Mouse (Mus musculus) urinary bladder, postnatal 25 days (tissue): ENCODE measurements around the gene Vasp.

Source experiments
- DNase-seq: peaks from one replicate; pipeline ENCODE4 v3.0.0; 2022; ENCODE audit warnings: low spot score

Vasp gene

DNA sequence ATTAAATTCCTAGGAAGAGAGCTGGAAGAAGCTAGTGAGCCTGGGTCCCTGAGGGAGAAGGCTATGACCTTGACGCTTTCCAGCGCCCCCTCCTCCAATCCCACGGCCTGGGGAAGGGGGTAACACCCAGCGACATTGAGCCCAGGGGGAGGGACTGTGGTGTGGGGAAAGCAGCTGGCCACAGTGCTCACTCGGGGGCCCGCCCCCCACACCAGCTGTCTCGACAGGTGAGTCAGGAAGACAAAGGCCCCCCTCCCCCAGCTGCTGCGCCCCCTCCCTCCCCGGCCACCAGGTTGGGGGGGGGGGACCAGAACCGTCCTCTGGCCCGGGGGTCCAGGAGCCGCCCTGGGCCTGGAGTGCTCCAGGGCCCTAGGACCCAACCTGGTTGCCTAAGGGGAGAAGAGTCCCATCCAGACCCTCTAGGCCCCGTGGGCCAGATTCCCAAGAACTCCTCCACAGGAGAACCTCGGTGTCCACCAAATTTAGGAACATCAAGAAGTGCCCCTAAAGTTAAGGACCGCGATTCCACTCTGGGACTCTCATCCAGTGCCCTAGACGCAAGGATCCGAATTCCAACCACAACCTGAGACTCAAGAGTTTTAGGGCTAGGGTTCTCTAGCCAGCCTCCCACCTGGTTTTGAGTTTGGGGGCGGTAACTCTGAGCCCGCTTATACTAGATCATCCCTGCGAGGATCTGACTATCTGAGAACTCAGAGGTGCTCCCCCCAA, 944 bp downstream of the Vasp start:
- no peak for DNase-seq

DNA sequence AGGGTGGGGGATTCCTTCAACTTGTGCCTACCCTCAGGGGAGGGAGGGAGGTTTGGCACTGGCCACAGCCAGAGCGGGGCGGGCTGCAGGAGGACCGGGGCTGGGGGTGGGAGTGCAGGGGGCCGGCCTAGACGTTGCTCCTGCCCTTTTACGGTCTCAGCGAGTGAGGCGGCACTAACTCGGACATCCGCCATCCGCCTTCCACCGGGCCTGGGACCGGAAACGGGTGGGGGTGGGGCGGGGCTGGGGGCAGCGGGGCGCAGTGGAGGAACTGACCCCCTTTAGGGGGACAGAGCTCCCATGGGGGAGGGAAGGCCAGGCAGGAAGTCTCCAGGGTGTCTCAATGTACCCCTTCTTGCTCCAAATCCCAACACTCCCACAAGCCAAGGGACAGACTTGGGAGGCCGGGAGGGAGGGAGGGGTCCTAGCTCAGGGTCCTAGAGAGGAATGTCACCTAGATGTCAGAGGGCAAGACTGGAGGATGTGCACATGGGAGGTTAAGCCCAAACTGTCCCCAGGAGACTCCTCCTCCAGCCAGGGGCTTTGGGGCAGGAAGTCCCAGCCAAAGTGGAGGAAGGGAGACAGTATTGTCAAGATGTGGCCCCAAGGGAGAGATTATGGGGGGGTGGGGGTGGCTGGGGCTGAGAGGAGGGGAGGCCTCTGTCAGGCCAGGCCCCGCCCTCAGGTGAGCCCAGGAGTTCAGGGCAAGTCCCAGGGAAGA, 1.7 kb downstream of the Vasp start:
- peak; percentile 29 for DNase-seq

DNA sequence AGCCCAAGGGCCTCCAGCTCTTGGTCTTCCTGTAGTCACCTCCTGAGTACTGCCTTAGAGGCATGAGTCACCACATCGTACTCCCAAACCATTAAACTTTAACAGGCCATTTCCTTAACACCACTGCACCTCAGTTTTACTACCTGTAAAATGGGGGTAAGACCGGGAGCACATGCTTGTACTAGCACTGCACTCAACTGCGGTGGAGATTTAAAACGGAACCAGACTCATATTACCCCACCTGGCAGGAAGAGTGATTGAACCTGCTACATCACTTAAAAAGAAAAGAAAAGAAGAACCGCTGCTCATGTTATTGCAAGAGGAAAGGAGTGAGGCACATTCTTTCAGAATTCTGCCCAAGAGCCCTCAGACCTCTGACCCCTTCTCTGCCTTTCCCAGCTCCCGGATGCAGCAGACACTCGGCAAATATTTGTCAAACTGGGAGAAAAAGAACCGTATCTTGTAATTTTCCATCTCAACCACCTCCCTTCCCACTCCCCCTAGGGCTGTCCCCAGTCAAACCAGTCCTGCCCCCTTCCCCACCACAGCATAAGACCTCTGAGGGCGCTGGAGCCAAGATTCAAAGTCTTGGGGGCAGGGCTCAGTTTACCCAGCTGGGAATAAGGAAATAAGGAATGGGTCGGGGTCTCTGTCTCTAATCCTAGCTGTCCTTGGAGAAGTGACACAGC, 2.5 kb downstream of the Vasp start:
- no peak for DNase-seq

DNA sequence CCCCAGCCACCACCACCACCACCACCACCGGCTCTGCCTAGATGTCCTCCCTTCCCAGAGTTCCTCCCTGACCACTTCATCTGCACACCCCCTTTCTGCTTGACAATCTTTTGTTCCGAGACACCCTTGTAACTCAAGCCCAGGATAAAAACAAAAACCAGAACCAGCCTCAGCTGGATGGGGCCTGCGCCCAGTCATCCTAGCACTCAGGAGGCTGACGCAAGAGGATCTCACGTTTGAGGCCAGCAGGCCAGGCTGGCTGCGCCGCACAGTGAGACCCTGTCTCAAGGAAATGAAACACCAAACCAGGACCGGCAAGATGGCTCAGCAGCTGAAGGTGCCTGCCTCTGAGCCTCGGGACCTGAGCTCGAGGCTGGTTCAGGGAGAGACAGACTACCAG, 4.6 kb downstream of the Vasp start:
- DNase-seq, result no peak

DNA sequence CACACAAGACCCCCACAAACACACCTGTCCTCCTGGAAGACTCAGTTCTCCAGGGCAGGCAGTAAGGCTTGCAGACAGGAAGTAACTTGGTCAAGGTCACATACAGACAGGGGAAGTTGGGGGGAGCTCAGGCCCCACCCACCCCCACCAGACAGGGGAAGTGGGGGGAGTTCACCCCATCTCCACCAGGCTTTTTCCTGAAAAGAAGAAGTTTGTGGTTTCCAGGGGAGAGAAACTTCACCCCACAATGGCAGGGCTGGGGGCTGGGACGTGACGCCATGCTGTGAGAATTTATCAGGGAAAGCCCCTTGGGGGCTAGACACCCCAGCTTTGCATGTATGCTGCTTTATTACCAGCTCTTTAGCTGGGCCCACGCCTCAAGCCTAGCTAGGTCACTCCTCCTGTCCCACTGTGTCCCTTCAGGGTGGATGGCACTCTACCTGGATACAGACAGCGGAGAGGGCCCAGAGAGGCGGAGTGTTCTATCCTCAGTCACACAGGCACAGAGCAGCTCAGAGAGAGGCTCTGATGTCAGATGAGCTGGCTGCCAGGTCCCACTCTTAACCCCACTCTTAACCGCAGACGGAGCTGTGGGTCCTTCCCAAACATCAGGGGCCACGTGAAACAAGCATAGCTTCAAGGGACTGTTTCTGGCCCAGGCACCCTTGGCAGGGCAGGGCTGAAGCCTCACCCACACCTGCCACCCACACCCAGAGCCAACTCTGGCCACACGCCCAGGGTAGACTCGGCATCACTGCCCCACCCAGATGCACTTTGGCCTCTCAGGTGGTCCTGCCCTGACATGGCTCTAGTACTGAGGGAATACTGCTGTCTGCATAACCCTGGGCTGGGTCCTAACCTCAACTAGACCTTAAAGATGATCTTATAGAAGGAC, 5.4 kb downstream of the Vasp start:
- DNase-seq, result no peak

DNA sequence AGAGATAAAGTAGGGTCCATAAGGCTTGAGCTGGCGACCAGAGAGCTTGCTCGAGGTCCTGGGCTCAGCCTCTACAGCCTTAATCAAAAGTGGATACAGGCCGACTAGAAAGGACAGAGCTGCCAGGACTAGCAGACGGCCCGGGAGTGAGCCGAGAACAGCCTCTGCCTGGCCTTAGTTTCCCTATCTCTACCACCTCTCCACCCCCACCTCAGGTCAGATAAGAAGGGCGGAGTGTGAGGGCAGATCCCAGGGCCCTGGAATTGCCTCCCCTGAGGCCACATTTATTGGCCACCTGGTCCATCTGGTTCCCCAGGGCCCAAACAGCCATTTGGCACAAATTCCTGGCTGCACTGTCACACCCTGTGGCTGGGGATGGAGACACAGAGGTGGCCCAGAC, 6.5 kb downstream of the Vasp start:
- DNase-seq, result no peak

DNA sequence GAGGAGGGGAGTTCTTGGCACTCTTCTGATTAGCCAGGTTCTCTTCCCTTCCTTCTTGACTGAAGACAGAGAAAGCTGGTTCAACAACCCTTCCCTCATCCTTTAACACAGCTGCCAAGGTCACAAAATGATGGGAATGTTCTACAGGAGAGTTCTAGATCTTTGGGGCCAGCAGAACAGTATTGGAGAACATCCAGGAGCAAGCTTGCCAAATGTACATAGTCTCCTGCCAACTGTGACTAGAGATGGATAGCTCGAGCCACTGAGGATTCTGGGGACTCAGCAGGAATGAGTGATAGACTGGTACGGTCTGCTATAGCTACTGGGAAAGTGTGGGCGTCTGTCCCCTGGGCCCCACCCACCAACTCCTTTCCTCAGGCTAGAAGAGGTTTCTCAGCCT, 13.3 kb downstream of the Vasp start:
- no peak for DNase-seq

DNA sequence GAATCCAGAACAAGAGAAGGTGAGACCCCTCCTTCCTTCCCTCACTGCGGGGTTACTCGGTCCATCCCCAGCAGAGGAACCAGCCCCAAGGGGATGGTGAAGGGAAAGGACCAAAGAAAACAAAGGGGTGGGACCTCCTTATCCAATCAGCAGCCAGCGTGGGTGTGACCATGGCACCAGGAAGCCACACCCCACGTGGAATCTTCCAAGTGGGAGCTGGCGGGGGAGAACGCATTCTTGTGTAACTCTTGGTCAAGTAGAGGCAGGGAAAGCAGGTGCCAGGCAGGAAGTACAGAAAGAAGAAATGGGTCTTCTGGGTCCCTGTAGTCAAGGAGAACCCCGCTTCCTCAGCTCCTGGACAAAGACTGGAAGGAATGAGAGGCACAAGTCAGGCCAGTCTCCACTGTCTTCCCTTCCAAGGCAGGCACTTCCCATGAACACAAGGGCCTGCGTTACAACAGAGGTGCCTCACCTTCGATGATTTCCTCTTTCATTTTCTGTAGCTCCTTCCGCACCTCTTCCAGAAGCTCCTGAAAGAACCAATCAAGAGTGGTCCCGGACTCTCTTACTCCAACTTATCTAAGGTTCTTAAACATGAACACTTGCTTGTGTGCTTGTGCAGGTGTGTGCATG, 14.1 kb downstream of the Vasp start:
- DNase-seq, result peak; percentile 47

DNA sequence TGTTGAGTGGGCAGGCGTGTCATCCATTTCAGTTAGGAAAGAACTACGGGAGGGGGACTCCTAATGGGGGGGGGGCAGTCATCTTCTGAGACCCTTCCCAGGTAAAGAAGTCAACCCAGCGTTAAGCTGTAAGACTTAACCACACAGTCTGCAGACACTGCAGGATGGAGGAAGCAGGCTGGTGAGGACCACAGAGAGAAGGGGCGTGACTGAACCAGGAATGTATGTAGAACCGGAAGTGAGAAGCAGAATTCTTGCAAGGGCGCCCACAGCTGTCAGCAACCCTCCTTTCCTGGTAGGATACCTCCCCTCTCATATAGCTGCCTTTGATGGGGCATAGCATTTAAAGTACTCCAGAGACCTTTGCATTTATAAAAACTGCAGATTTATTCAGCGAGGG, 15.1 kb downstream of the Vasp start:
- DNase-seq, result no peak

DNA sequence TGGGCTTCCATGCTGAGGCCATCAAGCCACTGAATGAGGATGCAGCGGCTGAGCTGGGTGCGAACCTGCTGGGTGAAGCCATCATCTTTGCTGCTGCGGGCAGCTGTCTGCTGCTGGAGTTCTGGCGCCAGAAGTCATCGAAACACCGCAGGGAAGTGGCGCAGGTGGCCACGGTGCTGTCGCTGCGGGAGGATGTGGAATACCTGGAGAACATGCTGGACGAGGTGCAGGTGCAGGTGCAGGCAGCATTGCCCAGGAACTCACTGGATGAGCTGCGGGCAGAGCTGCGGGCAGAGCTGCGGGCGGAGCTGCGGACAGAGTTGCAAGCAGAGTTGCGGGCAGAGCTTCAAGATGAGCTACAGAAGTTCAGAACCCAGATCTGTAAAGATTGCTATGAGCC, 16.2 kb downstream of the Vasp start:
- DNase-seq, result no peak

DNA sequence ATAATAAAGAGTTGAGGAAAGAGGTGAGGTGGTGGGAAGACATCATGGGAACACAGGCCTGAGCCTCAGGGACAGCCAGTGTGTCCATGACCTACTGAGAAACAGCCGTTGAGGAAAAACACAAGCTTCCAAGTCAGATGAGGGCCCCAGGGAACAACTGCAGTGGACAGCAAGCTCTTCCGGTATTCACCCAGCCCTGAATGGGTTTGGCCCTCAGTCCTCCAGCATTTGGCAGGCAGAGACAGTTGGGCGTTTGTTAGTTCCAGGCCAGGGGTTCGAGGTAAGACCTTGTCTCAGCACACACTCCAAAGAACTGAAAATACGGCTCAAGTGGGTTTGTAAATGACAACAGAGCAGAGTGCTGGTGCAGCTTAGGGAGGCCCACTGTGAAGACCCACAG, 18.2 kb downstream of the Vasp start:
- no peak for DNase-seq

DNA sequence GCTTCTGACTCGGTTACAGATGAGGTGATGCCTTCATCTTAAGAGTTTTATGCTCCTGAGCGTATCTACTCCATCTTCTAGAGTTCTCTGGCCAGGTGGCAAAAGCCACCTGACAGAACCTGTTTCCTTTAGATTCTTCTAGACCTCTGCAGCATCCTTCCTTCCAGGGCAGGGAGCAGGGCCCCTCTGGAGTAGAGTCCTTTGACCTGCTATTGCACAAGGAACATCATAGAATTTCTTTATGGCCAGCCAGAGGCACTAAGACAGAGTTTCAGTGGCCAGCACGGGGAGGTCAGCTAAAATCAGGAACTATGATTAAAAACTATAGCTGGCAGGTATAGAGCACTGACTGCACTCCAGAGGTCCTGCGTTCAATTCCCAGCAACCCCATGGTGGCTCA, 19.5 kb downstream of the Vasp start:
- DNase-seq, result no peak

DNA sequence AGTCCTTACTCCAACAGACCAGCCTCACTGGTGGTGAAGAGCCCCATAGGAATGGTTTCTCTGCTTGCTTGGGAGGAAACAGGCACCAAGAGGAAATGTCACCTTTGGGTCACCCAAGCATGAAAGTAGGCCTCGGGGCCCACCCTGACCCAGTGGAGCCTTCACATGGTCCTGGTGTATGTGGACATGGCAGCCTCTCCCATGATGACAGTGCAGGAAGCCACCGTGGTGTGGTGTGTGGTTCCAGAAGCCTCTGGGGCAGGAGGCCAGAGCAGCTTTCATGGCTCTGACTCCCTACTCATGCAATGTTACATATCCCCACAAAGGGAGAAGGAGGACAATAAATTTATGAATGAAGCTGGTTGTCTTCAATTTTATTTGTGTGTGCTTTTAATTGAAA, 24.1 kb downstream of the Vasp start:
- no peak for DNase-seq

DNA sequence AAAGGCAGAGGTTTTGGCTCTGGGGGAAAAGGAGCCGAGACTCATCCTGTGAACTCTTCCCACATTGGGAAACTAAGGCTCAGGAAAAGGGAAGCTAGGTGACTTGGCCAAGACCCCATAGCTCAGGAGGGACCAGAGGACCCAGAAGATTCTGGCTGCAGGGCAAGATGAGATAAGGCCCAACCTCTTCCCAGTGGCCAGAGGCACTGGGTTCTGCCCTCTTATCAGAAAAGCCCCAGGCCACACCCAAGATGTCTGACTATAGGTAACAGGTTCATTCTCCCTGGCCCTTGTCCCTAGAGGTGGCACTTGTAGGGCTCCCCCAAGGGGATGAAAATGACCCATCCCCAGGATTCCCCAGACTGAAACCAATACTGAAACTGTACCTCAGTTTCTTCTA, 24.8 kb downstream of the Vasp start:
- no peak for DNase-seq

DNA sequence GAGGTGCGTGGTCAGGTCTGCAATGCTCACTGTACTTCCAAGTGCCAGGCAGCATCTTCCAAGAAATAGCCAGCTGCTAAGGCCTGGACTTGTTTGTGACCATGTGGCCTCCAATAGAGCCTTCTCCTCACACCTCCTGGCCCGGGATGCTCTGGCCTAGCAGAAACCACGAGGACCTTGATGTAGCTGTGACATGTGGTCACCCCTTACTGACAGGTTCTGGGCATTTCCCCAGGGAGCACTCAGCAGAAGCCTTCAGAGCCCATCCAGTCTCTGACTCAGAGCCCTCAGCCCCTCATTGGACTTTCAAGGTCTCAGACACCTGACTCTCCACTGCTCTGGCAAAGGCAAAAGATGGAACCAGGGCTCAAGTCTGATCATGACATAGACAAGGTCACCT, 26.5 kb downstream of the Vasp start:
- no peak for DNase-seq

DNA sequence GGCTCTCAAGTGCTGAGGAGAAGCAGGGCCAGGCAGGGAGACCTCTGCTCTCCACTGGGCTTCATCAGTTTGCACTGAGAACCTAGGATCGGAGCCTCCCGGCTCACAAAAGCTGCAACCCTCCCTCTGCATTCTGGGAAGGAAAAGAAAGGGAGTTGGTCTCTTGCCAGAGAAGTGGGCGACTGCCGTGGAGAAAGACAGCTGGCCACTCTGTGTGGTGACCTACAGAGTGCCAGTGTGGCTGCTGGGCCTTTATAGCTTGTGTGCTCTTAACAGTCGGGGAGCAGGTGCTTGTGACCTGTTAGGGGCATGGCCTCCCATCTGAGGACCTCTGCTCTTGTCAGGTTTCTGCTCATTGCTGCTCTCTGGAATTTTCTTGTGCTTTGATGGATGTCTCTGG, 27.8 kb downstream of the Vasp start:
- DNase-seq, result no peak

DNA sequence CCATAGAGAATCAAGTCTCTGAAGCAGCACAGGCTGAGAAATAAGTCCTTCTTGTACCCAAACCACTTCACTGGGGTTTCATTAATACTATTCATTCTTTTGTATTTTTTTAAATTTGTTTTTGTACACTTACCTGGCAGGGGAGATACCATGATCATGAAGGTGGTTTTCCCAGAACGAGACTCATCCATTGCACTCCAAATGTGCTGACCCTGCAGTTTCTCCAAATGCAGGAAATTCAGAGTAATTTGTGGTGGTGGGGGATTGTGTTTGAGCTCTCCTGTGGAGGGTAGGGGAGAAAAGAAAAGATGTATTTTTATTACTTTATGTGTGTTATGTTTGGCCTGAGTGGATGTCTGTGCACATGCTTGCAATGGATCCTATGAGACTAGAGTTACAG, 29.6 kb downstream of the Vasp start:
- no peak for DNase-seq

DNA sequence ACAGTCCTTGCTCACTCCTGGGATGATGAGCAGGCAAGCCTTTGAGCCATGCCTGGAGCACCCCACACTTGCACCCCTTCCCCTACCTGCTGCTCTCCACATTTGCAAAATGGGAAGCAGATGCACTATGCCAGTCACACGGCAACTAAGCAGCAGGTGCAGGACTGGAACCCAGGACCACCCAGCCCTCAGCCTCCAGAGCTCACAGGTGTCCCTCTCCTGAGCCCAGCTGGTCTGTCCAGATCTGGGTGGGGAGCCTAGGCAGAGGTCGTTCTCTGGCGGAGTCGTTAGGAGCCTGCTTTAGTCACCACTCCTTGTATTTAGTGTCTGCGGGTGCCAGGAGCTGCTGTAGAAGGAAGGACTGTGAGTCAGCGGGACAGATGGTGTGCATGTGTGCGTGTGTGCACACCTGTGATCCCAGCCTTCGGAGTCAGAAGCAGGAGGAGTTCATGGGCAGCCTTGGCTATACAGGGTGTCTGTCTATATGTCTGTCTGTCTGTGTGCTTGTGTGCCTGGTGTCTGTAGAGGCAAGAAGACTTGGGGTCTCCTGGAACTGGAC, 30.6 kb downstream of the Vasp start:
- no peak for DNase-seq

DNA sequence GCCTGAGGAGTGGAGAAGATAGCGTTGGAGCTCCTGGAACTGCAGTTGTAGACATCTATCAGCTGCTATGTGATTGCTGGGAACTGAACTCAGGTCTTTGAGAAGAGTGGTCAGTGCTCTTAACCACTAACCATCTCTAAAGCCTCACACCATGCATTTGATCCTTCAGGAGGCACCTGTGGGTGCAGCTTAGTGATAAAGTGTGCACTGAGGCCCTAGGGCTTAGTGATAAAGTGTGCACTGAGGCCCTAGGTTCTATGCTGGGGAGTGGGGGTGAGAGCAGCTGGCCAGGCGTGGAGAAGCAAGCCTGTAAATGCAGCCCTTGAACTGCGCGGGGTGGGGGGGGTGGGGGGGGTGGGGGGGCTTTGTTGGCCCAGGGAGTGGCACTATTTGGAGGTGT, 31.6 kb downstream of the Vasp start:
- DNase-seq, result no peak

DNA sequence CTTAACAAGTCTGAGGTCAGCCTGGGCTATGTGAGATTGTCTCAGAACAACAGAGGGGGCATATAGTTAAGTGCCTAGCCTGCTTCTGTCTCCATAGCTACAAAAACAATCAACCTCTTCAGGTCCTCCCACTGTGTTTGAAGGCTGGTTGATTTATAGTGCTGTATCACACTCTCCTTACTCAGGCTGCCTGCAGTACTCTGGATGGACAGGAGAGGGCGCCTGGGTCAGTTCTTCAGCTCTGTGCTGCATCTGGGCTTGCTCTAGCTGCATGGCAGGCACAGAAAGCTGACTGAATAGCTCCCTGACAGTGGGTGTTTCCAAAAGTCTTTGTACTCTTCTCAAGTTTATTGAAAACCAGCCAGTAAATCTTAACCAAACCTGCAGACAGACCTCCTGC, 32.2 kb downstream of the Vasp start:
- peak; percentile 88 for DNase-seq

DNA sequence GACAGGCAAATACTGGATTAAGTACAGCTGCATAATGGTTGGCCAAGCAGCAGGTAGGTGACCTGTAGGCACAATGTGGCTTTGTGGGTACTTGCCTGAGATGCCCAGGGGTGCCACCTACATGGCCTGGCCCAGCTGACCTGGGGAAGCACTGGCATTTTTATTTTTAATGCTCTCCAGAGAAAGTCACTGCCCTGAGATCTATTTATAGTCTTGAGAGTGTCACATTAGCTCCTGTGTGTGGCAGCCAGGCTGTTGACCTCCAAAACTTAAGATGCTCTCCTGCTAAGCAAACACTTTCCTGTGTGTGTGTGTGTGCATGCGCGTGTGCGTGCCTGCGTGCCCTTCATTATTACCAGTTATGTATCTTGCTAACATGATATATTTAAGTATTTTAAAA, 33.3 kb downstream of the Vasp start:
- DNase-seq, result no peak

DNA sequence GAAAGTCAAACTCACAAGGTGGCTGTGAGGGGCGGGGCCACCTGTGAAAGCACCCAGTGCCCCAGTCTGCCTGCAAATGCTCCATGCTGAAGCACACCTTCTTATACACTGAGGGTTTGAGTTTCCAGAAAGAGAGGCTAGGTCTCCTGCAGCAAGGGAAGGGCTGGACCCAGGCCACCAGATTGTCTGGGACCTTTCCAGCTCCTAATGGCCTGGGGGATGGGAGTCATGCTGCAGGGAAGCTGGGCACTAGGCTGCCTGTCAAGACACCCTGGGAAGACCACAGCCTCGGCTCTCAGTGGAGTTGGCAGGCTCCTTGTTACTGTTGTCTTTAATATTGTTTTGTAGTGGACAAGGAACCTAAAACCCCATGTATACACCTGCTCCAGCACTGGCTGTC, 35.2 kb downstream of the Vasp start:
- no peak for DNase-seq
